Mouse (Mus musculus) spleen, adult 2 months (tissue): ENCODE data around the gene Ano5. TPM values are rescaled to one million over a fixed set of nuclear protein-coding genes. Genes with fewer than 3 reads are reported as not detected.

Experiments
- DNase-seq, 2 experiments: peaks; one replicate each; pipeline versions ENCODE4 v3.0.0 to v3.0.0-alpha.2; 2012 to 2021; ENCODE audit warnings: low spot score in 2 of 2, low read depth in 1 of 2
- H3K27ac ChIP-seq: fragments of 200-500 bp; 2 replicates; pipeline ENCODE4 v1.5.1; 2012; ENCODE audit warnings: low read length, inconsistent platforms; ENCODE audit not compliant: insufficient read depth
- H3K27me3 ChIP-seq: fragments of 200-500 bp; 2 replicates; pipeline ENCODE4 v1.6.1; 2012; ENCODE audit warnings: mild to moderate bottlenecking, moderate library complexity, low read length, inconsistent platforms; ENCODE audit not compliant: control insufficient read depth, insufficient read depth
- H3K36me3 ChIP-seq: fragments of 200-500 bp; 2 replicates; pipeline ENCODE4 v1.6.1; 2012; ENCODE audit warnings: mild to moderate bottlenecking, low read length, inconsistent platforms; ENCODE audit not compliant: control insufficient read depth, insufficient read depth
- H3K4me1 ChIP-seq: fragments of 200-500 bp; 2 replicates; pipeline ENCODE4 v1.6.1; 2011; ENCODE audit warnings: inconsistent platforms; ENCODE audit not compliant: control insufficient read depth, insufficient read depth, insufficient read length
- H3K4me3 ChIP-seq: fragments of 200-500 bp; 2 replicates; pipeline ENCODE4 v1.5.1; 2011; ENCODE audit warnings: mild to moderate bottlenecking, inconsistent platforms; ENCODE audit not compliant: insufficient read depth, insufficient read length; ENCODE audit errors: extremely low read depth
- CTCF ChIP-seq: fragments of 200-500 bp; IDR thresholded peaks from 2 replicates; pipeline ENCODE4 v1.5.1; 2011; ENCODE audit warnings: mild to moderate bottlenecking, inconsistent platforms; ENCODE audit not compliant: insufficient read depth, insufficient read length, insufficient replicate concordance; ENCODE audit errors: extremely low read depth
- POLR2A ChIP-seq: fragments of 200-500 bp; IDR thresholded peaks from 2 replicates; pipeline ENCODE4 v1.6.1; 2011; ENCODE audit warnings: low read depth, low read length, inconsistent platforms
- WGBS: fragments of 180-500 bp; shearing (Covaris S2); methylation state at CpG from one replicate; pipeline ENCODE4 v1.1.7; 2018; 5-methylcytosine and 5-hydroxymethylcytosine counted together
- polyA plus RNA-seq: library from polyadenylated mRNA; depleted of rRNA; stranded (reverse); fragments of >200 nt; gene quantifications from 2 replicates; pipeline ENCODE4 v1.2.3, GENCODE M21; 2012

The Ano5 gene
- polyA plus RNA-seq, 1 experiment = 0.13 TPM

GRCm38 (mm10) chr7:51624336-51624897, 113.6 kb downstream of the Ano5 start:
- no peaks in the 10 kb centered on the region for H3K36me3 ChIP-seq
- DNase-seq = no peak
- 6% methylated on average over 4 of the region's 4 CpGs for WGBS
- no peak overlapping the region for H3K27ac ChIP-seq
- H3K4me1 ChIP-seq = no peaks in the 10 kb centered on the region
- H3K4me3 ChIP-seq = no peak overlapping the region
- TF ChIP-seq POLR2A = no peak
- no peak for TF ChIP-seq CTCF
- peaks cover 3% of the 10 kb centered on the region for H3K27me3 ChIP-seq

- no peak for TF ChIP-seq POLR2A
- no peak for TF ChIP-seq CTCF
- no peaks in the 10 kb centered on the region for H3K4me1 ChIP-seq
- no peaks in the 10 kb centered on the region for H3K36me3 ChIP-seq
- DNase-seq = no peak
- H3K27me3 ChIP-seq = peaks cover 3% of the 10 kb centered on the region
- H3K27ac ChIP-seq = no peak overlapping the region
- no peak overlapping the region for H3K4me3 ChIP-seq
- 9% methylated on average over 23 of the region's 23 CpGs for WGBS
Observed at GRCm38 (mm10) chr7:51625161-51625560, 114.3 kb downstream of the Ano5 start.

- no peak overlapping the region for H3K27ac ChIP-seq
- H3K4me1 ChIP-seq = no peaks in the 10 kb centered on the region
- no peak for DNase-seq
- H3K4me3 ChIP-seq = no peak overlapping the region
- H3K36me3 ChIP-seq = no peaks in the 10 kb centered on the region
- WGBS = 10% methylated on average over 11 of the region's 11 CpGs
- peaks cover 3% of the 10 kb centered on the region for H3K27me3 ChIP-seq
- no peak for TF ChIP-seq POLR2A
- TF ChIP-seq CTCF = no peak
Observed at GRCm38 (mm10) chr7:51625591-51626255, 114.9 kb downstream of the Ano5 start.

GRCm38 (mm10) chr7:51626451-51627000, 115.7 kb downstream of the Ano5 start:
- WGBS = 6% methylated on average over 16 of the region's 16 CpGs
- Histone ChIP-seq H3K4me1 (no peaks in the 10 kb centered on the region), H3K36me3 (no peaks in the 10 kb centered on the region), H3K27me3 (peaks cover 3% of the 10 kb centered on the region), H3K4me3 (no peak overlapping the region), H3K27ac (no peak overlapping the region)
- TF ChIP-seq CTCF = no peak
- TF ChIP-seq POLR2A = no peak
- DNase-seq = no peak

DNA sequence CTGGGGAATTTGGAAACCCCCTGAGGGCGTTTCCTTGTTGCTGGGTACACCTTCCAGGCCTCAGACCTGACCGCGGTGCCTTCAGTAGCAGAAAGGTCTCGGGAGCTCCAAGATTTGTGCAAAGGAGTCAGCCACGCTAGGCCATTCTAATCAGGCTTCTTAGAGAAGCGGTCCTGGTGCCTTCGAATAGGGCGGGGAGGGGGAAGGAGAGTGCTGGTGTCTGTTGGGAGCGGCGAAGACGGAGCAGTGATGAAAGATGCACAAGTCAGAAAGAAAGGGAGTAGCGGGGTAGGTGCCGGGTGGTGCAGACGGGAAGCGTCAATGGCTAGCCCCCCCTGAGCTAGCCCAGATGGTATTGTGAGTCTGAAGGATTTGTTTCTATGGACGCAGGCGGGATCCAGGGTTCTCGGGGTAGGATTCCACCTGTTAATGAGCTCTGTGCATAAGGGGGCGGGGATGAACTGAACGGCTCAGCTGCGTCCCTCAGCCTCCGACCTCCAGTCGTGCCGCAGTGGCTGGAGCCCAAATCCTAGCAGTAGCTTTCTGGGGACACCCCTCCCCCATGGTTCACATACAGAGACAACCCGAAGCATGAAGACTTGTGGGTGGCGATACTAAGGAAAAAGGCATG, 116.3 kb downstream of the Ano5 start:
- no peak overlapping the region for H3K4me3 ChIP-seq
- no peak overlapping the region for H3K27ac ChIP-seq
- no peaks in the 10 kb centered on the region for H3K36me3 ChIP-seq
- 9% methylated on average over 26 of the region's 26 CpGs for WGBS
- peaks cover 3% of the 10 kb centered on the region for H3K27me3 ChIP-seq
- no peak for TF ChIP-seq POLR2A
- TF ChIP-seq CTCF = no peak
- no peaks in the 10 kb centered on the region for H3K4me1 ChIP-seq
- no peak for DNase-seq

DNA sequence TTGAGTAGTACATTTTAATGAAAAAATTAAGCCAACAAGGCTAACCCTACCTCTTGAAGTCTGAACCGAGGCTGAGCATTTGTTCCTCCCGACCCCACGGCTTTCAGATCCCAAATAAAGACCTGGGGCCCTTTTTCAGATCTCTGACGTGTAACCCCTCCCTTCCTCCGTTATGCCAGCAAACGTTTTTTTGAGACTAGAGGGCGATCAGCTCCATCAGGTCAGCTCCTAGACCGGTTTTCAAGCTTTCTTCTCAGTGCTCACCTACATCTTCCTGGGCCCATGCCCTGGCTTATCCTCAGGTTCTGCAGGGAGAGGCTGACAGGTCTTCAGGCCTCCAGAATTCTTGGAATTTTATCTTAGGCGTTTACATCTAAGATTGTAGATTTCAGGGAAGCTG, 116.8 kb downstream of the Ano5 start:
- WGBS = 5% methylated on average over 9 of the region's 9 CpGs
- Histone ChIP-seq H3K4me1 (no peaks in the 10 kb centered on the region), H3K27me3 (peaks cover 3% of the 10 kb centered on the region), H3K4me3 (no peak overlapping the region), H3K27ac (no peak overlapping the region), H3K36me3 (no peaks in the 10 kb centered on the region)
- no peak for DNase-seq
- TF ChIP-seq CTCF (no peak), POLR2A (no peak)
